Mouse (Mus musculus) myocyte (in vitro differentiated cells): ENCODE data around the gene Pogk. TPM values are rescaled to one million over a fixed set of nuclear protein-coding genes. Genes with fewer than 3 reads are reported as not detected.

ENCODE experiments used
- H3K27me3 ChIP-seq: one replicate; pipeline ENCODE4 v1.6.1; 2011; ENCODE audit not compliant: control insufficient read depth, insufficient read depth, insufficient read length
- H3K36me3 ChIP-seq: one replicate; pipeline ENCODE4 v1.6.1; 2011; ENCODE audit not compliant: control insufficient read depth, insufficient read depth
- H3K4me2 ChIP-seq: one replicate; pipeline ENCODE4 v1.6.1; 2011; ENCODE audit warnings: low read depth, control low read depth
- H3K4me3 ChIP-seq: one replicate; pipeline ENCODE4 v1.5.1; 2011; ENCODE audit warnings: mild to moderate bottlenecking, control low read depth, moderate library complexity
- H3K79me2 ChIP-seq: one replicate; pipeline ENCODE4 v1.6.1; 2011; ENCODE audit not compliant: control insufficient read depth, insufficient read depth
- H3ac ChIP-seq: one replicate; pipeline ENCODE4 v1.6.1; 2011; ENCODE audit not compliant: control insufficient read depth, insufficient read length
- CEBPB ChIP-seq: IDR thresholded peaks from 2 replicates; pipeline ENCODE4 v1.6.1; 2011; ENCODE audit warnings: mild to moderate bottlenecking, moderate library complexity; ENCODE audit not compliant: poor library complexity, insufficient read depth, severe bottlenecking
- E2F4 ChIP-seq: IDR thresholded peaks from one replicate; pipeline ENCODE4 v1.6.1; 2011; ENCODE audit warnings: mild to moderate bottlenecking, control low read depth, moderate library complexity; ENCODE audit not compliant: insufficient read depth
- MAX ChIP-seq: IDR thresholded peaks from one replicate; pipeline ENCODE4 v1.6.1; 2011; ENCODE audit warnings: low read depth, mild to moderate bottlenecking, control low read depth
- MYOD1 ChIP-seq, 3 experiments: IDR thresholded peaks; one replicate each; pipeline ENCODE4 v1.6.1; 2011; ENCODE audit warnings: control low read depth in 2 of 3, low read depth in 2 of 3, mild to moderate bottlenecking in 2 of 3, moderate library complexity in 1 of 3; ENCODE audit not compliant: insufficient read length in 2 of 3, control insufficient read depth in 1 of 3
- MYOG ChIP-seq, 3 experiments: IDR thresholded peaks; one replicate each; pipeline ENCODE4 v1.6.1; 2011; ENCODE audit warnings: control low read depth in 2 of 3, low read depth in 2 of 3, mild to moderate bottlenecking in 2 of 3; ENCODE audit not compliant: insufficient read length in 2 of 3, control insufficient read depth in 1 of 3, insufficient read depth in 1 of 3
- POLR2A ChIP-seq: IDR thresholded peaks from one replicate; pipeline ENCODE4 v1.6.1; 2011; ENCODE audit warnings: low read depth, mild to moderate bottlenecking, control low read depth, moderate library complexity; ENCODE audit not compliant: insufficient read length
- POLR2AphosphoS2 ChIP-seq: IDR thresholded peaks from one replicate; pipeline ENCODE4 v1.6.1; 2011; ENCODE audit warnings: low read depth, control low read depth; ENCODE audit not compliant: insufficient read length
- REST ChIP-seq: IDR thresholded peaks from one replicate; pipeline ENCODE4 v1.6.1; 2011; ENCODE audit warnings: mild to moderate bottlenecking, control low read depth, moderate library complexity; ENCODE audit not compliant: insufficient read depth, insufficient read length
- SRF ChIP-seq: IDR thresholded peaks from one replicate; pipeline ENCODE4 v1.6.1; 2011; ENCODE audit warnings: low read depth; ENCODE audit not compliant: control insufficient read depth, insufficient read length
- TCF12 ChIP-seq: IDR thresholded peaks from one replicate; pipeline ENCODE4 v1.6.1; 2011; ENCODE audit warnings: mild to moderate bottlenecking, control low read depth; ENCODE audit not compliant: poor library complexity, insufficient read depth, severe bottlenecking
- TCF3 ChIP-seq: IDR thresholded peaks from one replicate; pipeline ENCODE4 v1.6.1; 2011; ENCODE audit warnings: low read depth, control low read depth; ENCODE audit not compliant: insufficient read length
- USF1 ChIP-seq: IDR thresholded peaks from one replicate; pipeline ENCODE4 v1.6.1; 2011; ENCODE audit warnings: low read depth, mild to moderate bottlenecking, control low read depth, moderate library complexity
- polyA plus RNA-seq: library from polyadenylated mRNA; unstranded; fragments of >200 nt; fragmentation: generic; extraction: Trizol; gene quantifications from one replicate; pipeline ENCODE4 v1.2.1, GENCODE M21; 2012; ENCODE audit warnings: missing spikeins

The Pogk gene
- polyA plus RNA-seq, 1 experiment: 6.2 TPM

DNA sequence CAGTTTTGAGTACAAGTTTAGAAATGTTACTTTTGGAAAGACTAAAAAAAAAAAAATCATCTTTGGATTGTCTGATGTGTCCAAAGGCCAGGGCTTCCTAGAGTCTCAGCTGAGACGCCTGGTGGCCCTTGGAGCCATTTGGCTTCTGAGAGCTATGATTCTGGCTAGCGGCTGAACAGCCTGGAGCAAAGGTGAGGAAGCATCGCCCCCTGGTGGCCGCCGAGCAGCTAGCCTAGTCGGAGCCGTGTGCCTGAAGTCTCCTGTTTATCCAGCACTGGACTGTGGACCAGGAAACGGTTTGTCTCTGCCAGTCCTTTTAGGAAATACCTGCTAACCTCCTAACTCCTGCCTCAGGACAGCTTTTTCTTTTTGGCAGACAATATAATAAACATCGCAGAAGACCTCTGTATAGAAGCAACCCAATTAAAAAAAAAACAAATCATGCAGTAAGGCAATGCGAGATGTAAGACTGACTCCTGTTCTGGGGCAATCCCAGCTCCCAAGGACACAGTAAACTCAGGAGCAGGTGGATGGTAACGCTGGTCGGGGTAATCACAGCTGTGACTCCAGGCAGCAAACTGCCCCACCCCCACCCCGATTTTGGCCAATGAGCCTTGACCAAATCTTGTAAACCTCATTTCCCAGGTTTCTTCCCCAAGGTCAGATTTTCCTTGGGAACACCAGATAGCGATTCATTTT lies 49.4 kb downstream of the Pogk start:
- Histone ChIP-seq H3K36me3 (no peaks in the 10 kb centered on the region), H3K4me3 (no peak overlapping the region), H3K79me2 (no peaks in the 10 kb centered on the region), H3K4me2 (peak overlapping the region; percentile 39), H3ac (no peak overlapping the region), H3K27me3 (peaks cover 2% of the 10 kb centered on the region)
- TF ChIP-seq TCF12: no peak
- TF ChIP-seq MYOD1 (IDR thresholded peaks at IDR 0.05; ENCODE audit: control insufficient read depth in 1 of 3, insufficient read length in 2 of 3, low read depth in 2 of 3): no peak
- no peak for TF ChIP-seq POLR2AphosphoS2
- no peak for TF ChIP-seq E2F4
- TF ChIP-seq MAX: no peak
- TF ChIP-seq CEBPB: no peak
- TF ChIP-seq SRF: no peak
- no peak for TF ChIP-seq USF1
- TF ChIP-seq TCF3: no peak
- no peak for TF ChIP-seq POLR2A
- TF ChIP-seq MYOG (IDR thresholded peaks at IDR 0.05; ENCODE audit: control insufficient read depth in 1 of 3, insufficient read depth in 1 of 3, insufficient read length in 2 of 3, low read depth in 2 of 3): no peak
- no peak for TF ChIP-seq REST

DNA sequence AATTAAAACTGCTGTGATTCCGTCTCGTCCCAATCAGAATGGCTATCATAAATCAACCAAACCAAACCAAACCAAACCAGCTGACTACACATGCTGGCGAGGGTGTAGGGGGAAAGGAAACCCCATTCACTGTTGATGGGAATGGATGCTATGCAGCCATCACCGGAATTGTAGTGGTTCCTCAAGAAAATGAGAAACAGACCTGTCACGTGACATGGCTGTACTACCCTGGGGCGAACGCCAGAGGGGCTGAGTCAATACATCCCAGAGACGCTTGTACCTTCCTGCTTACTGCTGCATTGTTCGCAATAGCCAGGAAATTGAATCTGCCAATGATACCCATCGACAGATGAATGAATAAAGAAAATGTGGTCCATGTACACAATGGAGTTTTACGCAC lies 59.9 kb downstream of the Pogk start:
- Histone ChIP-seq H3K36me3 (no peaks in the 10 kb centered on the region), H3K4me2 (no peak overlapping the region), H3ac (no peak overlapping the region), H3K27me3 (no peaks in the 10 kb centered on the region), H3K4me3 (no peak overlapping the region), H3K79me2 (no peaks in the 10 kb centered on the region)
- TF ChIP-seq USF1: peak; percentile 17
- no peak for TF ChIP-seq MAX

DNA sequence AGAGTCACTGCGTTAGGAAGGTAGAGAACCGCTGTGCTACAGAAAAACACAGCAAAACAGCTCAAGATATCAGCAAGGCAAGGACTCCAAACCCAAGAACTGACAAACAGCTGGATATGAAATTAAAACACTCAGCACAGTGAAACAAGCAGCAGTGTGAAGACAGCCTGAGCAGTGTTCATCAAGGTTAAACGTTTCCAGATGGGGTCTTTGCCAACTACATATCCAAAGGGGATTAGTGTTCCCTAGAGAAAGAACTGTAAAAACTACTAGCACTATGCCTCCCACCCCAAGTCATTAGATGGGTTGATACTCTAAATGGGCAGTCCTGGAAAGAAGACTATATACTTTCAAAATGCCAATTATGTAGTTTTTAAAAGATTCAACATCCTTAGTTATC lies 60.3 kb downstream of the Pogk start:
- no peak overlapping the region for H3K4me3 ChIP-seq
- no peak overlapping the region for H3K4me2 ChIP-seq
- H3K36me3 ChIP-seq: no peaks in the 10 kb centered on the region
- H3K79me2 ChIP-seq: no peaks in the 10 kb centered on the region
- no peak for TF ChIP-seq MYOG (IDR thresholded peaks at IDR 0.05; ENCODE audit: control insufficient read depth in 1 of 3, insufficient read depth in 1 of 3, insufficient read length in 2 of 3, low read depth in 2 of 3)
- TF ChIP-seq MAX: no peak
- no peak for TF ChIP-seq CEBPB
- no peak for TF ChIP-seq E2F4
- TF ChIP-seq TCF12: no peak
- no peak for TF ChIP-seq POLR2AphosphoS2
- TF ChIP-seq MYOD1 (IDR thresholded peaks at IDR 0.05; ENCODE audit: control insufficient read depth in 1 of 3, insufficient read length in 2 of 3, low read depth in 2 of 3): no peak
- no peak for TF ChIP-seq USF1
- no peak for TF ChIP-seq REST
- no peak for TF ChIP-seq SRF
- no peak for TF ChIP-seq POLR2A
- no peak for TF ChIP-seq TCF3
- no peaks in the 10 kb centered on the region for H3K27me3 ChIP-seq
- no peak overlapping the region for H3ac ChIP-seq

DNA sequence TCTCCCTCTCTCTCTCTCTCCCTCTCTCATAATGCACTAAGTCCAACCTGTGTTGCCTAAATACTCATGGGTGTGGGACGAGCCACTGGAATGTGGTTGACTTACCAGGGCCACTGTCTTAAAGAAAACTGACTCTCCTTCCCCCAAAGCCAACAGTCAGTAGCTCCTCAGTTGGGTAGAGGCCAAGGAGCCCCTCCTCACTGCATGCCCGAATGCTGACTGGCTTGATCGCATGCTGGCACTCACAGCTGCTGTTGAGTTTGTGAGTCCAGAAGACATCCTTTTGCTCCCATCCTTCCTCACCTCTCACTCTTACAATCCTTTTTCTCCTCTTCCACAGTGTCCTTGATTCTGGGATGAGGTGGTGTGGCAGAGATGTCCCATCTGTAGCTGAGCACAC lies 62.8 kb downstream of the Pogk start:
- Histone ChIP-seq H3K79me2 (no peaks in the 10 kb centered on the region), H3ac (no peak overlapping the region), H3K4me2 (no peak overlapping the region), H3K27me3 (no peaks in the 10 kb centered on the region), H3K4me3 (no peak overlapping the region), H3K36me3 (no peaks in the 10 kb centered on the region)
- no peak for TF ChIP-seq POLR2A
- no peak for TF ChIP-seq TCF3
- TF ChIP-seq POLR2AphosphoS2: no peak
- peak in 1 of 3 experiments; percentile 36 for TF ChIP-seq MYOD1 (IDR thresholded peaks at IDR 0.05; ENCODE audit: control insufficient read depth in 1 of 3, insufficient read length in 2 of 3, low read depth in 2 of 3)

GRCm38 (mm10) chr1:166345602-166346001 lies 64.1 kb downstream of the Pogk start:
- Histone ChIP-seq H3K27me3 (no peaks in the 10 kb centered on the region), H3ac (no peak overlapping the region), H3K36me3 (no peaks in the 10 kb centered on the region), H3K4me3 (no peak overlapping the region), H3K79me2 (no peaks in the 10 kb centered on the region), H3K4me2 (no peak overlapping the region)
- TF ChIP-seq POLR2AphosphoS2 (no peak), SRF (no peak), TCF12 (no peak)
